Comparison of ENCODE assay signal across 7 mouse cellular contexts in the genomic region with DNA sequence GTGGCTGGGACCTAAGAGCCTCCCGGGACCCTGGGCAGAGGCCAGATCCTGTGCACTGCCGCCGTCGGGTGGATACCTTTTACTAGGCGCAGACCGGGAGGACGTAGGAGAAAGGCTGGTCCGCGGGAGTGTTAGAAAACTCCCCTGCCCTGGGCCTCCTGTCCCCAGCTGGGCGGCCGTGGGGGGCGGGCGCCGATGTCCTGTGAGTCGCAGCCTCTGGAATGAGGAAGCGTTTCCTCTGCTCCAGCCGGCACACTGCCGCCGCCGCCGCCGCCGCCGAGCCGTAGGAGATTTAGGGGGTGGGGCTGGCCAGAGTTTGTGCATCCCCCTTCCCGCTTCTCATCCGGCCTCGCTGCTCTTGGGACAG. TPM values are rescaled to one million over a fixed set of nuclear protein-coding genes. Genes with fewer than 3 reads are reported as not detected.
DNase-seq lines count a peak whose midpoint lies in the region; ATAC-seq and TF ChIP-seq lines count a peak whose summit lies in the region.

No protein-coding gene starts in this region.

- TF ChIP-seq CTCF in bone marrow, adult 2 months (IDR thresholded peaks at IDR 0.05; ENCODE audit: control insufficient read depth, insufficient read depth, low read length), result no peak

- peak overlapping the region; percentile 79 for H3K4me3 ChIP-seq in bone marrow, adult 2 months (replicated peaks; ENCODE audit: control insufficient read depth, low read depth, low read length)
- peak overlapping the region; percentile 71 for H3K4me3 ChIP-seq in hindbrain, embryonic 13.5 days
- H3K4me3 ChIP-seq in limb, embryonic 13.5 days, result peak overlapping the region; percentile 76
- H3K4me3 ChIP-seq in midbrain, embryonic 12.5 days, result peak overlapping the region; percentile 93

- peaks cover 22% of the 10 kb centered on the region for H3K36me3 ChIP-seq in hindbrain, embryonic 13.5 days
- peaks cover 36% of the 10 kb centered on the region for H3K36me3 ChIP-seq in limb, embryonic 13.5 days
- H3K36me3 ChIP-seq in midbrain, embryonic 12.5 days, result peaks cover 21% of the 10 kb centered on the region; the same call in 1 of the 2 replicates

- peak overlapping the region; percentile 92 for H3K9ac ChIP-seq in hindbrain, embryonic 13.5 days
- H3K9ac ChIP-seq in limb, embryonic 13.5 days, result peak overlapping the region; percentile 88
- peak overlapping the region; percentile 82 for H3K9ac ChIP-seq in midbrain, embryonic 12.5 days (replicated peaks)

- peak overlapping the region; percentile 44 for H3K27ac ChIP-seq in bone marrow, adult 2 months (ENCODE audit: control insufficient read depth, insufficient read depth, low read depth, low read length, poor library complexity)
- H3K27ac ChIP-seq in hindbrain, embryonic 13.5 days, result peak overlapping the region; percentile 91
- H3K27ac ChIP-seq in limb, embryonic 13.5 days, result peak overlapping the region; percentile 96
- peak overlapping the region; percentile 86 for H3K27ac ChIP-seq in midbrain, embryonic 12.5 days (replicated peaks)

- H3K4me2 ChIP-seq in hindbrain, embryonic 13.5 days, result peak overlapping the region; percentile 74
- peak overlapping the region; percentile 85 for H3K4me2 ChIP-seq in limb, embryonic 13.5 days (replicated peaks)
- peak overlapping the region; percentile 69 for H3K4me2 ChIP-seq in midbrain, embryonic 12.5 days (replicated peaks)

- under 1% methylated on average over 28 of the region's 28 CpGs for WGBS in bone marrow, adult 2 months
- 0% methylated on average over 25 of the region's 28 CpGs for WGBS in hindbrain, embryonic 13.5 days
- 0% methylated on average over 28 of the region's 28 CpGs for WGBS in limb, embryonic 13.5 days
- under 1% methylated on average over 28 of the region's 28 CpGs for WGBS in midbrain, embryonic 12.5 days

- no peak for TF ChIP-seq POLR2A in bone marrow, adult 2 months (IDR thresholded peaks at IDR 0.05; ENCODE audit: borderline replicate concordance, control insufficient read depth, low read depth, low read length)

- H3K27me3 ChIP-seq in hindbrain, embryonic 13.5 days, result no peaks in the 10 kb centered on the region
- no peaks in the 10 kb centered on the region for H3K27me3 ChIP-seq in limb, embryonic 13.5 days
- H3K27me3 ChIP-seq in midbrain, embryonic 12.5 days, result no peaks in the 10 kb centered on the region

- no peaks in the 10 kb centered on the region for H3K9me3 ChIP-seq in hindbrain, embryonic 13.5 days
- no peaks in the 10 kb centered on the region for H3K9me3 ChIP-seq in limb, embryonic 13.5 days
- H3K9me3 ChIP-seq in midbrain, embryonic 12.5 days, result no peaks in the 10 kb centered on the region

- peak; percentile 97 for DNase-seq in Muller cell, postnatal 12 days (ENCODE audit: inconsistent ontology term)
- peak; percentile 77 for DNase-seq in gastrocnemius, adult 18-20 months (ENCODE audit: low spot score)
- peak; percentile 72 for DNase-seq in testis, postnatal 14 days (ENCODE audit: low spot score)

- ATAC-seq in hindbrain, embryonic 13.5 days (ENCODE audit: low FRiP score), result no peak
- peak; percentile 79 for ATAC-seq in limb, embryonic 13.5 days (ENCODE audit: low FRiP score, low read depth)
- no peak; the same call in 1 of the 2 replicates for ATAC-seq in midbrain, embryonic 12.5 days (ENCODE audit: low FRiP score, low read depth)

- no peaks in the 10 kb centered on the region; the same call in 1 of the 2 replicates for H3K4me1 ChIP-seq in bone marrow, adult 2 months (ENCODE audit: control insufficient read depth, insufficient read depth, low read length)
- H3K4me1 ChIP-seq in hindbrain, embryonic 13.5 days (replicated peaks), result peaks cover 51% of the 10 kb centered on the region
- H3K4me1 ChIP-seq in limb, embryonic 13.5 days, result peaks cover 29% of the 10 kb centered on the region
- H3K4me1 ChIP-seq in midbrain, embryonic 12.5 days, result peaks cover 32% of the 10 kb centered on the region

RNA-seq across cellular contexts. Expression of a gene that starts 0.6 kb away (rescaled TPM):
- 5.4 and 9.9 TPM in 2 replicates for polyA plus RNA-seq in bone marrow, adult 2 months (2011; ENCODE audit: insufficient read depth, insufficient read length, low replicate concordance, missing spikeins)
- 10 to 100 TPM in 1 of 2 experiments, 1 to 10 TPM in 1; 7.8 to 12.0 TPM for total RNA-seq in gastrocnemius, adult 18-20 months (2021)
- 180 and 185 TPM in 2 replicates for polyA plus RNA-seq in hindbrain, embryonic 13.5 days (2015; fragmentation: Nextera tagmentation; extraction: Ambion mirVana)
- polyA plus RNA-seq in limb, embryonic 13.5 days (2015; fragmentation: Nextera tagmentation; extraction: Ambion mirVana), result 244 and 248 TPM in 2 replicates
- polyA plus RNA-seq in midbrain, embryonic 12.5 days (2016; fragmentation: Nextera tagmentation; extraction: Ambion mirVana), result 172 and 182 TPM in 2 replicates

RNA-seq across cellular contexts. Expression of a gene that starts 0.7 kb away (rescaled TPM):
- polyA plus RNA-seq in bone marrow, adult 2 months (2011; ENCODE audit: insufficient read depth, insufficient read length, low replicate concordance, missing spikeins), result 34.9 and 46.1 TPM in 2 replicates
- 10 to 100 TPM; 84.7 to 88.1 TPM for total RNA-seq in gastrocnemius, adult 18-20 months (2021)
- polyA plus RNA-seq in hindbrain, embryonic 13.5 days (2015; fragmentation: Nextera tagmentation; extraction: Ambion mirVana), result 120 and 136 TPM in 2 replicates
- polyA plus RNA-seq in limb, embryonic 13.5 days (2015; fragmentation: Nextera tagmentation; extraction: Ambion mirVana), result 96.7 and 98.9 TPM in 2 replicates
- 119 and 123 TPM in 2 replicates for polyA plus RNA-seq in midbrain, embryonic 12.5 days (2016; fragmentation: Nextera tagmentation; extraction: Ambion mirVana)

RNA-seq across cellular contexts. Expression of a gene that starts 17.3 kb away (rescaled TPM):
- 0.85 TPM in 1 of 2 replicates, not detected in the other for polyA plus RNA-seq in bone marrow, adult 2 months (2011; ENCODE audit: insufficient read depth, insufficient read length, low replicate concordance, missing spikeins)
- total RNA-seq in gastrocnemius, adult 18-20 months (2021), result 1 to 10 TPM; 8.1 to 8.4 TPM
- polyA plus RNA-seq in hindbrain, embryonic 13.5 days (2015; fragmentation: Nextera tagmentation; extraction: Ambion mirVana), result 0.28 and 0.42 TPM in 2 replicates
- 0.70 and 0.89 TPM in 2 replicates for polyA plus RNA-seq in limb, embryonic 13.5 days (2015; fragmentation: Nextera tagmentation; extraction: Ambion mirVana)
- polyA plus RNA-seq in midbrain, embryonic 12.5 days (2016; fragmentation: Nextera tagmentation; extraction: Ambion mirVana), result 0.09 and 0.12 TPM in 2 replicates

RNA-seq across cellular contexts. Expression of a gene that starts 21.4 kb away (rescaled TPM):
- 9.3 and 10.2 TPM in 2 replicates for polyA plus RNA-seq in bone marrow, adult 2 months (2011; ENCODE audit: insufficient read depth, insufficient read length, low replicate concordance, missing spikeins)
- 1 to 10 TPM; 4.4 to 5.7 TPM for total RNA-seq in gastrocnemius, adult 18-20 months (2021)
- 21.5 and 22.8 TPM in 2 replicates for polyA plus RNA-seq in hindbrain, embryonic 13.5 days (2015; fragmentation: Nextera tagmentation; extraction: Ambion mirVana)
- polyA plus RNA-seq in limb, embryonic 13.5 days (2015; fragmentation: Nextera tagmentation; extraction: Ambion mirVana), result 26.0 and 26.3 TPM in 2 replicates
- 20.6 and 23.1 TPM in 2 replicates for polyA plus RNA-seq in midbrain, embryonic 12.5 days (2016; fragmentation: Nextera tagmentation; extraction: Ambion mirVana)

RNA-seq across cellular contexts. Expression of a gene that starts 21.8 kb away (rescaled TPM):
- 0.81 and 1.4 TPM in 2 replicates for polyA plus RNA-seq in bone marrow, adult 2 months (2011; ENCODE audit: insufficient read depth, insufficient read length, low replicate concordance, missing spikeins)
- under 1 TPM; 0.39 to 0.40 TPM for total RNA-seq in gastrocnemius, adult 18-20 months (2021)
- polyA plus RNA-seq in hindbrain, embryonic 13.5 days (2015; fragmentation: Nextera tagmentation; extraction: Ambion mirVana), result 2.0 and 2.3 TPM in 2 replicates
- 1.9 and 2.6 TPM in 2 replicates for polyA plus RNA-seq in limb, embryonic 13.5 days (2015; fragmentation: Nextera tagmentation; extraction: Ambion mirVana)
- polyA plus RNA-seq in midbrain, embryonic 12.5 days (2016; fragmentation: Nextera tagmentation; extraction: Ambion mirVana), result 1.4 and 1.5 TPM in 2 replicates

Comparison
In these comparisons a context has a peak if more than half of its experiments do, and no peak if none do; other contexts are left out.
1. H3K27ac ChIP-seq: peak in every context shown above with its lines; median percentile 96 in limb, embryonic 13.5 days; 91 in hindbrain, embryonic 13.5 days; 86 in midbrain, embryonic 12.5 days; 44 in bone marrow, adult 2 months.
2. RNA of a gene that starts 0.6 kb away (polyA plus RNA-seq): 244 to 248 TPM in limb, embryonic 13.5 days, 172 to 182 TPM in midbrain, embryonic 12.5 days and 180 to 185 TPM in hindbrain, embryonic 13.5 days; 5.4 to 9.9 TPM in bone marrow, adult 2 months; every median in the first group is over 10 times any median in the second.
3. Peak in every context shown above with its lines, with median percentiles within 50 percentile points of each other: DNase-seq, H3K4me3 ChIP-seq, H3K4me2 ChIP-seq and H3K9ac ChIP-seq.